Mouse (Mus musculus) embryo, embryonic 10.5 days (tissue): ENCODE measurements around the gene Mettl3.
A peak's percentile ranks its signal among the peaks of the same experiment; 100 is the strongest.
"Not testable (repeated sequence)": the region's sequence is repeated elsewhere in the genome, so short reads cannot be mapped to it uniquely, and the experiment has no call there.

Experiments used
- DNase-seq: peaks from one replicate; pipeline ENCODE4 v3.0.0-alpha.2; 2015; ENCODE audit warnings: low spot score

Gene Mettl3

DNA sequence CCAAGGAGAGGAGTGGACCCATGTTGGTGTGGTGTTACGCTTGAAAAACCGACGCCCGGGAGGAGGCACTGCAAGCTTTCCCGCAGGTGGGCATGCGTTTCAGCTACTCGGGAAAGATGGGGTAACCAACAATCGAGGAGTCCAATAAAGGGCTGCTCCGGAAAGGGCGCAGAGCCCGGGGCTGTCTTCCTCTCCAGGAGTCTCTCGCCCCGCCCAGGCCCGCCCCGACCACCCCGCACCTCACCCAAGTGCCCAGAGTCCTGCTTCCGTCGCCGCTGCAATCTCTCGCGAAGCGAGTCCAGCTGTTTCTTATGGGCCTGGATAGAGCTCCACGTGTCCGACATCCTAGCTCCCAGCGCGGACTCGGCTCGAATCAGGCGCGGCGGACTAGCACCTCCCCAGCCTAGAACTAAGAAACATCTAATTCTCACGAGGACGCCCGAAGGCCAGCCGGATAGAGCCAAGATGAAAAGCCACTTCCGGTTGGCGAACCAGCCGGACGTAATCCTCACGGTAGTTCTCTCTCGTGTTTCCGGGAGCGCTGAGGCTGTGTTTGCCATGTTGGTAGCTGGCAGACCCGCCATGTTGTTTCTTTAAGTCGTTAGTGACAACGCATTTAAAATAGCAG is at the start of gene Mettl3:
TSS of gene Mettl3 (minus strand) at position 485 of the 628 bp plus-strand sequence.
- DNase-seq, result peak; percentile 98

DNA sequence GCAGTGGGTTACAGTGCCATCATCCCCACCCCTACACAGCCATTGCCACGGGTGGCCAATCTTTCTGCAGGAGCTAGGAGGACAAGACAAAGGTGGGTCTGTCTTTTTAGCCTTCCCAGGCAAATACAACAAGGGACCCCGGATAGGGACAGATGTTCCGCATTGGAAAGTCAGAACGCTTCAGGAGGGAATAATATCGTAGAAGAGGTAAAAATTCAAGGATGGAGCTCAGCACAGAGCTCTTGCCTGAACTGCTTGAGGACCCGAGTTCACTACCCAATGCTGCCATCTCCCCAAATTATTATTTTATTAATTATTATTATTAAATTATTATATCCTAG is 34.6 kb upstream of the Mettl3 start:
- DNase-seq, result no peak

DNA sequence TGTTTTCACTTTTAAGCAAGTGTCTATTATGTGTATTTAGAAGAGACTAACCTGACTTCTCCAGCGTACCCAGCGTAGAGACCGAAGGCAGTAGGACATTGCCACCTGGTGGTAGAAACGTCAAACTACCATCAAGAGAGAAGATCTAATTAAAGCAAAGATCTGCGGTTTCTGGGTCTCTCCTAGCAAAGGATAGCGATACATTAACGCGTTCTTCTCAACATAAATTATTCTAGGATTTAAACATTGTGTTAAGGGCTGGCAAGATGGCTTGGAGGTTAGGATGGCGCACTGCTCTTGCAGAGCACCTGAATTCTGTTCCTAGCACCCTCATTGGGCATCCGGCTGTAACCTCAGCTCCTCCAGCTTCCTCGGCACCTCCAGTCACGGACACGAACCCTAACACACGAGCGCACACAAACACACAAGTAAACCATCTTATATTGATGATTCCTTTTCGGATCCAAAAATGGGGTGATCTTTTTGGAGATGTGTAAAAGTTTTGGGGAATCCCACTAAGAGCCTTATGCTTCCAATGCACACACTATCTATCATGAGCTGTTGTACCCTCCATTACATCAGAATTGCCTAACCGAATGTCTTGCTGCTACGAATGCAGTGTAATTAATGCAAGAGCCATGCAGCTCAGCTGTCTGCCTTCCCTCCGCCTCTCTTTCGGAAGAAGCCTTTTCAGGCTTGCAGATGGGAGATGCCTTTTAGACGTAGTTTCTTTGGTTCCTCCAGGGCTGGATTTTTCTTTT is 34.0 kb upstream of the Mettl3 start:
- peak; percentile 89 for DNase-seq

DNA sequence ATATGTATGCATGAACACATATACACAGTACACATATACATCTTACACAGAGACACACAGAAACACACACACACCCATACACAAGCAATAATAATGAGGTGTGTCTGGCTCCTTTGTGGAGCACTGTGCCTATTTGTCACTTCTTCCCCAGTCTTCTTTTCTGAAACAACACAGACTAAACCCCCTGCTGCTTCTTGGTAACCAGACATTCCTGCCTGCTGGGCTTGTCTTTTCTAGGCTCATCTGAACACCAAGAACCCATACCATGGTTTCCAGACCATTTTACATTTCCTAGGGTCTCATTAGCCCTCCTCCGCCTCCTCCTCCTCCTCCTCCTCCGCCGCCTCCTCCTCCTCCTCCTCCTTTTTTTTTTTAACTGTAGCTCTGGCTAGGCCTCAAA is 27.2 kb upstream of the Mettl3 start:
- DNase-seq, result no peak

DNA sequence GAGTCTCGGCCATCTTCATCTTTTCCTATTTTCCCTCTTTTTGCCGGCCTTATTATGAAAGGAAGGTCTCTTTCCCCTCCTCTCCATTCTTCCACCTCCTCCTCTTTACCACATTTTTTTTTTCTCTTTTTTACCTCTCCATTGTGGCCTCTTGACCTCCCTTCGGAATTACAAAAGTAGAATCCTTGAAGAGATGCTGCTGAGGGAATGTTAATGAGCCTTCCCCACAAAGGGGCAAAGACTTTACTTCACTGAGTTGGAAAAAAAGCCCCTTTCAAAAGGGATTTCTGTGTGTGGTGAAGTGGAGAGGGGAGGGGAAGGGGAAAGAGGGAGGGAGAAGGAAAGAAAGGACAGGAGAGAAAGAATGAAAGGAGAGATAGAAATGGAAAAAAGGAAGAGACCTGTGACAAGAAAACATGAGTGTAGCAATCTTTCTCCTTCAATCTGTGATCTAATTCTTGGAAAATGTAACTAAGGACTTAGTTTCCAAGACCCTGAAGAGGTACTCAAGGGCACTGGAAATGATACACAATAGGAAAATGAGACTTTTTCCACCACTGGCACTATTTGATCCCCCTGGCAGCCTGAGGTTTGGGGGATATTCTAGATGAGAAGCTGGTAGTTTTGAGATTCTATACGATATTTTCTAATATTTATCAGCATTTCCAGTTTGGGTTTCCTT is 26.3 kb upstream of the Mettl3 start:
- DNase-seq, result peak; percentile 72

DNA sequence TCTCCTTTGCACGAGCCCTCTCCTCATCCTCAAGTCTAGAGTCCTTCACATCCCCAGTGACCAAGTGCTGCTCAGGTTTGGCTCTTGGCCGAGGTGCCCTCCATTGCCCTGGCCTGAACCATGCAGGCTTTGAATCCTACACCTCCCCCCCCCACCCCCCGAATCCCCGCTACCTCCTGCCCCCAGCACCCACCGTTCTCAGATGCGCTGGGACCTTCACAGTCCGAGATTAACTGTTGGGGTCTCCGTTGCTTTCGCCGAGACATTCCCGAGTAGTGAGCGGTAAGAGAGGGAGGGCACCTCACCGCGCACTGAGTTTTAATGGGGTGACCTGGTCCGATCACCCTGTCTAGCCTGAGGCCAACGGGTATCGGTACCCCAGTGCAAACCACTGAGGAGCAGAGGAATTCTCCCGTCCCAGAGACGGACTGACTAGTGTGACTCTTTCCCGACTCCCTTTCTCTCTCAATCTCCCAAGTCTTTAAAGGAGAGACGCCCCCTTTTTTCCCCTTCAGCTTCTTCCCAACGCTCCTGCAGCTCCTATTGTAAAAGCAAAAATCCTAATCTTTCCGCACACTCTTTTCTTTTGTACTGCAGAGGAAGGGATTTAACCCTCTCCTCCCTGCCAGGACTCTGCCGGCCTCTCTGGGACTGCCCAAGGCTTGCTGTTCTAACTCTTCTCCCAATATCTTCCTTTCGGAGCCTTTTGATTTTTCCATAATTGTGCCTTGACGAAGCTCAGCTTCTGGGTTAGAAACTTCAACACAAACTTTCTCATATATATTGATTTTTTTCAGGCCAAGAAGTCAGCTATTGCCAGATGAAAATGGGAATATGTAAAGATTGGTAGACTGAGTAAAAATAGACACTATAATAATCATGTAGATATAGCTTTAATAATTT is 23.2 kb upstream of the Mettl3 start, which contains the start of gene Sall2:
TSS of gene Sall2 (minus strand) at position 853 of the 903 bp plus-strand sequence.
- peak; percentile 69 for DNase-seq

DNA sequence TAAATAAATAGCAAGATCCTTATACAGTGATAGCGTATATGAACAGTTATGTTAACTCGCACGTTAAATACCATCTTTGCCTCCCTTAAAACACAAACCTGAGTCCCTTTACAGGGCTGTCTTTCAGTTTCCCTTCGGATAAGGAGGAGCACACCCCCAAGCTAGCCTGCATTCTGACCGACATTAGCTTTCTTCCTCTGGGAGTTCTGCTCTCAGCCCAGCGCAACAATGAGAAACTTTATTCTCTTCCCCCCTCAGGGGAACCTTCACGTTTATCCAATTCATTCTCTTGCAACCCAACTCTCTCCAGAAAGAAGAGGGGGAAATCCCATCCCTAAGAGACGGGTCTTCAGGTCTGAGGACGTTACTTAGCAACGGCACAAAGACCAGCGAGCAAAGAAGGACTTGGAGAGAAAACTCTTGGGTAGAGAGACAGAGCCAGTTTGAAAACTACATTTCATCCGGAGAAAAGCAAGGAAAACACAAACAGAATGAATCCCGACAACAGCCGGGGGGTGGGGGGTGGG is 22.5 kb upstream of the Mettl3 start:
- peak; percentile 80 for DNase-seq

DNA sequence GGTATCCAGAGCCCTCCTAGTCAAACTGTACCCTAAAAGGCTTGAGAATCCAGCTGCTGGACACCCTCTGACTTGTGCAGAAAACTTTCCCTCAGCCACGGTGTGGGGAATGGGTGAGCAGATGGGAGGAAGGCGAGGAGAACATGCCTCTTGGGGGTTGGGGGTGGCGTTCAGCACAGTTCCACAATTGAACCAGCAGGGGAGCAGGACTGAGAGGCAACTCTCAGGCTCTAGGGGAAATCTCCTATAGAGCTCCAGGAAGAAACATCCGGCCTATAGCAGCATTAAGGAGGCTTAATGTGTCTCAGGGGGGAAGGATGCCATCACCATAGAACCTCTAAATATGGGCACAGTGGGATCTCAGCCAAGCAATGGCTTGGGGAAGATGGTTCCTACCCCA is 21.0 kb upstream of the Mettl3 start:
- DNase-seq, result peak; percentile 64

DNA sequence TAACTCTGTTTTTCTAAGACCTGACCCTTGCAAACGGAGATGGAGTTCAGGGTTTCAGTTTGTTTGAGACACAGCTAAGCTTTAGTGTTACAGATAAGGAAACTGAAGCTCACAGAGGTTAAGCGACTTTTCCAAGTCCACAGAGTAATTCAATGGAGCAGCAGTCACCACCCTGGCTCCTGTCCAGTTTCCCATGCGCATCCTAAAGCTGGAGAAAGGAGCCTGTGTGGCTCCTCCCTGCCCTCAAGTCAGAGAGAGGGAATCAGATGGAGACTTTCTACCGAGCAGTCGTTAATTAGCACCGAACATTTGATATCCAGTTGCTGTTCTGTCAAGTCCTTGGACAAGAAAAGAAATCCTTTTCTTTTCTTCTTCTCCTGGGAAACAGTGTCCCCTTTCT is 14.4 kb upstream of the Mettl3 start:
- no peak for DNase-seq

DNA sequence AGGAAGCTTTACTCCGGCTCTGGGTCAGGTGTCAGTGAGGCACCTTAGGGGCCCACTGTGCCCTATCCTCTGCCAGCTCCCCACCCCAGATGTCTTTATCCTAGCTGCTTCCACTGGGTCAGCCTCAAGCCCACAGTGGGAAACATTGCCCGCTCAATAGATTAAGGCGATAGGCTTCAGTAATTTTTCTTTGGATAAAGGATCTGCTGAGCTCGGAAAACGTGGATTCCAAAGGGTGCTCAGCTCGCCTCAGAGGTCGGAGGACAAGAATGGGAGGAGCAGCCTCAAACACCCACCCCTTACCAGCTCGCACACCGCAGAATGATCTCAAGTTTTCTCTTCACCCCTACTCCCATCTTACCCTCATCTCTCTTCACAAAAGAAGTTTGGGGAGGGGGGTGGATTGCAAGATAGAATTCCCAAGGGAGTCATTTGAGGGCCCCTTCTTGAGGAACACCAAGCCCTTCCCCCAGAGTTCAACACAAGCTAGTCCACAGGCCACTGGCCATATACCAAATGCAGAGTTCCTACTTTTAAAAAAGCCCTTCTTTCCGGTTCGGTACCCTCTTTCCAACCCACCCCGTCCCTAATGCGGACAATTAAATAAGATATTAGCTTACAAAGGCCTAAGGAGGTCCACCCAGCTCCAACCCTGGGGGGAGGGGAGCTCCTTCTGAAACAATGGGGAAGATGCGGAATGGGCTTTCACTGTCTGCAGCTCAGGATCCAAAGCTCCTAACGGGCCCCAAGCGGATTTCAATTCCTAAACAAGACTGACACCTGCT is 11.7 kb upstream of the Mettl3 start:
- peak; percentile 79 for DNase-seq

DNA sequence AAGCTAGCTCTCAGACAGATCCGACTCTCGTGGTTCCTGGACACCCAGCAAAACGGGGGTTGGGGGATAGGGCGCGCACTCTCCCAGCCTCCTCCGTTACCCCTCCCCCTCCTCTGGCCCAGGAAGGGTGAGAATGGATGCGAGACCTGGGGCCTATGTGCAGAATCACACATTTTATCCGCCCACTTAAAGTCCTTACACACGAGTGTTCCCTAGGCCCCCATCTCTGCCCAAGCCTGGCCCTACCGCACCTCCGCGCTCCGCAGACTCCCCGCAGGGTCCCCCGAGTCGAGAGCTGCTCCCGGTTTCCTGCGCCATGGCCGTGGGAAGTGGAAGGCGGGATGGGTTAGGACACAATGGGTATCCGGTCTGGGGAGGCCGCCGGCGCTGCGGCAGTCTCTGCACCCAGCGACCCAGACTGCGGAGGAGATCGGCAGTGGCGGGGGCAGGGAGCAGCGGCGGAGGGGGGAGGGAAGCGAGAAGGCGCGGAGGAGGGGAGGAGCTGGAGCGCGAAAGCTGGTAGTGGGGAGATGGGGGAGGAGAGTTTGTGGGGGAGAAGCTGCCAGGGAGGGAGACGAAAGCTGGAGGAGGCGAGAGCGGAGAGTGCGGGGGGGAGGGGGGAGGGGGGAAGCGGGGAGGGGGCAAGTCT is 11.0 kb upstream of the Mettl3 start:
- peak; percentile 86 for DNase-seq

DNA sequence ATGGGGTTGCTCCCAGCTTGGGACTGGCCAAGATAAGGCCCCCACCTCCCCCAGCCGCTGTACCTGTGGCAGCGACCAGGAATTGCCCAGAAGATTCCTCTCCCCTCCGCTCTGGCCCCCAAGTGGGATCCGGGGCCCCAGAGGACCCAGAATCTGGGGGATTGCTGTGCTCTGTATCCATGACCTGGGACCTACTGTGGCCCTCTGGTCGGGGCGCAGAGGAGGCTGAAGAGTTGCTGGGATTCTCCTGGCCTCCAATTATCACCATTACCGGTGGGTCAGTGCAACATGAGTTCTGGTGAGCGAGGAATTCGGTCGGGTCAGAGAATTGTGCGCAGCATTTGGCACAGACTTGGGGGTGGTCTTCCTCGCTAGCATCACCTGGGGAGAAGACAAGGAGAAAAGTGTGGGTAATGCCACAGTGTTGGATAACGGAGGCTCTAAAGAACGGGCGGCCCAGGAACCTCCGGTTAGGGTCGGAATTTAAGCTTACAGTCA is 10.4 kb upstream of the Mettl3 start:
- no peak for DNase-seq

DNA sequence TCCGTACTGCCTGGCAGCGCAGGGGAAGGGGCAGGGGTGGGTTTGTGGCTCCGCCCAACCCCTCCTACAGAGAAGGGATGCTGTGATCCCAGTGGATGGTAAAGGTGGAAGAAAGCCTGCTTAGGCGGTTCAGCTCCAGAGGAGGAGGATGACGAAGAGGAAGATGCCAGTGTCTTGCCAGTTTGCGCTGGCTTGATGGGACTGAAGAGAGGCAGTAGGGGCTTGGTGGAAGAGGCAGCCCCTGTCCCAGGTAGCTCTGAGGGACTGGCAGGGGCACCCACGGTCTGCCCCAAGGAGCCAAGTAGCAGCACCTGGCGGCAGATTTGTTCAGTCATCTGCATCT is 9.9 kb upstream of the Mettl3 start:
- DNase-seq, result no peak

DNA sequence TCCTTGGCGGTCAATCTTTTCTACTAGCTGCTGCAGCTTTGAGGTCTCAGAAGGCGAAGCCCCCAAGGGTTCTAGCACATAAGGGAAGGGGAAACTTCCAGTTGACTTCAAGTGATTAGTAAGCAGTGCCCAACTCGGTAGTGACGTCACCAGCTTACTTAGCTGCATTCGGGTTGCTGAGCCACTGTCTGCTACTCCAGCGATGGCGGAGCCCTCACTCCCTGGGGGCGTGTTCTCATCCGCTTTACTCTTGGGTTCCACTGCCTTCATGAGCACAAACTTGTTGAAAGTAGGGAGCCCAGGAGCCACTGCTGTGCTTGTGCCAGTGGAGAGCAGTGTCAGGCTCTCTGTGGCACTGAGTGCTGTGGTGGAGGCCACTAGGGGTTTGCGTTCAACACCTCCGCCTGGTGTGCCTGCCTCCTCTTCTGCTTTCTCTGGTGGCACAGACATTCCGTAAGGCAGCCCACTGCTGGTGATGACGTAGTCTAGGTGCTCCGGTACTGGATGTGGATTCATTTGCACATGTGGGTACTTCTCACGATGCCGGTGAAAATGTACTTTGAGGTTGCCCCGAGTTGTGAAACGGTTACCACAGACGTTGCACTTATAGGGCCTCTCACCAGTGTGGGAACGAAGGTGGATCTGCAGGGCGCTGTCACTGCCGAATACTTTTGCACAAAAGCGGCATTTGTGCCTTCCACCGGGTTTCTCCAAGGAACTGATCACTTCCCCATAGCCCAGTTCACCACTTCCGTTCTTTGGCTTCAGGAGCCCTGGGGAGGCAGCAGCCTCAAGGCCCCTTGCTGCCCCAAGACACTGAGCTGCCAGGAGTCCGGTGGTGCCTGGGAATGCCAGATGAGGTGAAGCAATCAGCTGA is 9.2 kb upstream of the Mettl3 start:
- DNase-seq, result no peak

DNA sequence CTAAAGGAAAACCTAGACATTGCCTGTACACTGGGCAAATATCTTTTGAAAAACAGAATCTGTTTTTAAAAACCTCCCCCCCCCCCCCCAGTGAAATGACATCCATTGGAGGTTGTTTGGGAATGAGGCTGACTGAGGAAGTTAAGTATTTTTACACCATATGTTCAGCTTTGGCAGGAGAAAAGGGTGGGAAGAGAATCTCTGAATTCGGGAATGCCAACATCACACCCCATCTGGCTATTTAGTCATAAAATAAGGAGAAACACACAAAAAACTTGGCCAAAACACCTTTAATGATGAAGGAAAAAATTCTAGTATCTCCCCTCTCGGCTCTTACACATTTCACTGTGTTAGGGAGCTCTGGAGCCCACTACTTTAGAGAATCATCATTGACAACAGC is 6.0 kb upstream of the Mettl3 start:
- DNase-seq, result no peak

DNA sequence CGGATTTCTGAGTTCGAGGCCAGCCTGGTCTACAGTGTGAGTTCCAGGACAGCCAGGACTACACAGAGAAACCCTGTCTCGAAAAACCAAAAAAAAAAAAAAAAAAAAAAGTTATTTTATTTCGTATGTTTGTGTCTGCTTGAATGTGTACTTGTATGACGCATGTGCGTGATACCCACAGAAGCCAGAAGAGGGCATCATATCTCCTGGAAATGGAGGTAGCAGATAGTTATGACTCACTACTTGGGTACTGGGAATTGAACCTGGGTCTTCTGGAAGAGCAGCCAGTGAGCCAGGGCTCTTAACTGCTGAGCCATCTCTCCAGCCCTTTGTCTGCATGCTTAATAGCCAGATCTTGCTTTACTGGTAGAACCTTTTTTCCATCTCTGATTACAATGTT is 5.4 kb upstream of the Mettl3 start:
- not testable (repeated sequence) for DNase-seq

DNA sequence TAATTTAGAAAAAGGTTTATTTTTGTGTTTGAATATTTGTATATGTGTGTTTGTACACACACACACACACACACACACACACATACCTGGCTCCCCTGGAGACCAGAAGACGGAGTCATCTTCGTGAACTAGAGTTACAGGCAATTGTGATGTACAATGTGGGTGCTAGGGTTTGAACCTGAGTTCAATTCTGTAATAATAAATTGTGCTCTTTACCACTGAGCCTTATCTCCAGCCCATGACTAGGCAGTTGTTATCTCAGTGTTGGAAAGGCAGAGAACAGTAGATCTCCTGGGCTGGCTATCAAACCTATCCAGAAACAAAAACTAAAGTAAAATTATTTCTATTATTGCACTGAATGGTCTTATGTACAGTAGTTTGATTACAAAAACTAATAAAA is 1.2 kb upstream of the Mettl3 start:
- no peak for DNase-seq

DNA sequence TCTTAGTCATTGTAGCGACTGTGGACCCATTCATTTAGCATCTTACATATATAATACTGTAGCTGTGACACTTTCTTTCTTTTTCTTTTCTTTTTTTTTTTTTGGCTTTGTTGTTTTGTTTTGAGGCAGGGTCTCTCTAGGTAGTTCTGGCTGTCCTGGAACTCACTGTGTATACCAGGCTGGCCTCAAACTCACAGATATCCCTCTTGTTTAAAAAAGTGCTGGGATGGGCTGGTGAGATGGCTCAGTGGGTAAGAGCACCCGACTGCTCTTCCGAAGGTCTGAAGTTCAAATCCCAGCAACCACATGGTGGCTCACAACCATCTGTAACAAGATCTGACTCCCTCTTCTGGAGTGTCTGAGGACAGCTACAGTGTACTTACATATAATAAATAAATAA is 1.4 kb downstream of the Mettl3 start:
- DNase-seq, result not testable (repeated sequence)

DNA sequence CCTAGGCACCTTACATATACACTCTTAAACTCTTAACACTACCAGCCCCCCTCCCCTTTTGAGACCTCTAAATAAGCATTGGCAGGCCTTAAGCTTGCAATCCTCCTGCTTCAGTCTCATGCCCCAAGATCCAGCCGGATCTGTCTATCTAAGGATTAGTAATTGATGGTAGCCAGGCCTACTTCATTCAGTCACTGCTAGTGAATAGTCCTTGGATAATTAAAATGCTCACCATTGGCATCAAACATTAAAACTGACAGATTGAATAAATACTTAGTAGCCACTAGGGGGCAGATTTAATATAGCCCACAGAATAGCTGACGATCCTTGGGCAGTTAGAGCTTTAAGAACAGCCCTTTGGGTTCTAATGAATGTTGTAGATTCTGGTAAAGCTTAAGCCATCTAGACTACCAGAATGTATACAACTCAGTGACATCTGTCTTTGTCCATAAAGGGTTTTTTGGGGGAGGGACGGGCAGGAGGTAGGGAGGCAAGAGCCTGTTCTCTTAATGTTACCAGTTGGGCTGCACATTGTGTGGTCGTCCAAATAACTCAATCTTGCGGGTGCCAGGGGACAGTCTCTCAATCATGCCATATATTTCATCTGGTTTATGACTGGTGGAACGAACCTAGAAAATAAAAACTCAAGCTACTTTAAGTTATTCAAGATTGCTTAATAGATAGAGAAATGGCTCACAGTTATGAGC is 9.2 kb downstream of the Mettl3 start:
- DNase-seq, result peak; percentile 56
